Mouse (Mus musculus): ENCODE results near the gene Olfr1238.

Olfr1238 gene

GRCm38 (mm10) chr2:89409576-89409975 lies at the start of gene Olfr1238:
Gene Olfr1238, minus strand, starts transcription at chr2:89409676.
- DNase-seq (ENCODE audit: low read depth): no peak

- no peak for DNase-seq (ENCODE audit: low read depth)
These were observed 33.4 kb upstream of the Olfr1238 start, which contains the start of gene Olfr1240 for GRCm38 (mm10) chr2:89442900-89443299. Gene Olfr1240, minus strand, starts transcription at chr2:89443000.

- DNase-seq (ENCODE audit: low read depth): no peak
These were observed 10.8 kb upstream of the Olfr1238 start, which contains the start of gene Olfr1239 for GRCm38 (mm10) chr2:89420307-89420706. Gene Olfr1239, minus strand, starts transcription at chr2:89420407.

DNA sequence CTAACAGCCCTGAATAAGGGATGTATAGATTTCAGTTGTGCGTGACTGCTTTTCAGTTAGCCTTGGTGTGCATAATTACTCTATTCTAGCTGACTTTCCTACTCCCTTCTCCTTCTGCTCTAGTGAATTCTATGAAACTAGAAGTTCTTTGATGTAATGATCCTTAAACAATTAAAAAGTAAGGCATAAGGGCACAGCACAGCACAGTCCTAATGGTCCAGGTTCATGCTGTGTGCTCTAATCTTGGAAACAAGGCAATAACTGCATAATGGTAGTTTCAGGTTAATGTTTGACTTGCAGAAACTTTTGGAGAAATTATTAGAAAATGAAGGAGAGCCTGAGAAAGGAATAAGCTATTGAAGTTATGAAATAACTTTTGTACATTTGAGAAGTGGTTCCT lies 5.1 kb upstream of the Olfr1238 start:
- no peak for DNase-seq (ENCODE audit: low read depth)

DNA sequence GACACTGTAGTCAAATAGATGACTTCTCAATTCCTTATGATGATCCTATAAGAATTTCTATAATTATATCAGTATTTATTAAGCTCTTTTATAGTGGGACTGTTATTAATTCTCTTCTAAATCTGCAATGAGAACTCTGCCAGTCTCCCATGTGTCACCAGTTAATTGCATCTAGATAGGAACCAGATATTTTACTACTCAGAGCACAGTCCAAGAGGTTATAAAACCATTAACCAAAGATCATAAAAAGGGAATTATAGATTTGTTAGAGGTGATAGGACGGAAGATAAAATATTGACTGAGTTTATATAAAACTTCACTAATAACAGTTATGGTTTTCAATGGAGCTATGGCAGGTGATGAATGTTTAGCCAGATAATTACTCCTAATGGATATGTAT lies 8.6 kb downstream of the Olfr1238 start:
- no peak for DNase-seq (ENCODE audit: low read depth)

DNA sequence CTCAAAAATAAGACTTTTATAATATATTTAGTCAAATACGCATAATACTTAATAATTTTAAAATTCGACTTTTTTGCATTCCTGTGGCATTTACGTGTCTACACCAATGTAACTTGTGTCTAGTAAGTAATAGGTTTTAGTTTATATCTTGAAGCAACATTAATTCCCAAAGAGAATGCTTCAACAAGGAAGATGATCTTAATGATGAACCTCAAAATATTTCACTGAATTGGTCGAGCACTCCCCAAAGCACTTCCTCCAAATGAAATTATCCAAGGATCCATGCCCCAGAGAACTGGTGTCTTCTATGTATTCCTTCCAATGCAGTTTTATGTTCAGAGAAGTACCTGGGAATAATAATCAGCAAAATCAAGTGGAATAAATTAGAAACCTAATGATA lies 44.7 kb downstream of the Olfr1238 start, which contains the start of gene Olfr1234:
Gene Olfr1234, minus strand, starts transcription at position 101 of the 400 bp plus-strand sequence.
- no peak for DNase-seq (ENCODE audit: low read depth)

Measured in fibroblast of lung, adult 2 months (primary cell).